Mouse (Mus musculus) liver, postnatal 0 days (tissue): Measurements from ENCODE around the gene Osbpl7. TPM values are rescaled to one million over a fixed set of nuclear protein-coding genes. Genes with fewer than 3 reads are reported as not detected.

Experiments
- ATAC-seq: fragments of 200-750 bp; cut with Nextera tagmentation; 2 replicates; pipeline ENCODE4 v1.8.0; 2017; ENCODE audit warnings: mild to moderate bottlenecking, moderate library complexity
- DNase-seq: peaks from one replicate; pipeline ENCODE4 v3.0.0-alpha.2; 2016
- H3K27ac ChIP-seq: fragments of 300-500 bp; sonication (generic); 2 replicates; pipeline ENCODE4 v1.5.1; 2014; ENCODE audit warnings: antibody characterized with exemption, moderate library complexity, mild to moderate bottlenecking, low read depth
- H3K27me3 ChIP-seq: fragments of 300-500 bp; sonication (generic); 2 replicates; pipeline ENCODE4 v1.6.1; 2014; ENCODE audit warnings: low read length, control low read depth, mixed read lengths; ENCODE audit not compliant: insufficient read depth
- H3K36me3 ChIP-seq: fragments of 300-500 bp; sonication (generic); replicated peaks from 2 replicates; pipeline ENCODE4 v1.6.1; 2014; ENCODE audit warnings: mild to moderate bottlenecking, control low read depth, low read length, moderate library complexity, mixed read lengths; ENCODE audit not compliant: insufficient read depth
- H3K4me1 ChIP-seq: fragments of 300-500 bp; sonication (generic); 2 replicates; pipeline ENCODE4 v1.6.1; 2014; ENCODE audit warnings: antibody characterized with exemption, mild to moderate bottlenecking, control low read depth; ENCODE audit not compliant: insufficient read depth
- H3K4me2 ChIP-seq: fragments of 300-500 bp; sonication (generic); 2 replicates; pipeline ENCODE4 v1.6.1; 2014; ENCODE audit warnings: low read depth, mild to moderate bottlenecking, low read length, moderate library complexity, mixed read lengths
- H3K4me3 ChIP-seq: fragments of 300-500 bp; sonication (generic); 2 replicates; pipeline ENCODE4 v1.5.1; 2014; ENCODE audit warnings: low read depth, low read length
- H3K9ac ChIP-seq: fragments of 300-500 bp; sonication (generic); replicated peaks from 2 replicates; pipeline ENCODE4 v1.6.1; 2014; ENCODE audit warnings: mild to moderate bottlenecking, moderate library complexity
- H3K9me3 ChIP-seq: fragments of 300-500 bp; sonication (generic); 2 replicates; pipeline ENCODE4 v1.6.1; 2016; ENCODE audit warnings: mild to moderate bottlenecking, control low read depth, low read length, mixed read lengths
- CTCF ChIP-seq: sonication (generic); IDR thresholded peaks from 2 replicates; pipeline ENCODE4 v1.5.1; 2016; ENCODE audit warnings: antibody characterized with exemption, low read depth
- EP300 ChIP-seq: IDR thresholded peaks from 2 replicates; pipeline ENCODE4 v1.6.1; 2016; ENCODE audit warnings: antibody characterized with exemption, low read depth, mild to moderate bottlenecking
- WGBS: fragments of 180-500 bp; shearing (Covaris S2); extraction: QIAGEN DNeasy Blood & Tissue Kit; methylation state at CpG from one replicate; pipeline ENCODE4 v1.1.7; 2014; ENCODE audit not compliant: insufficient replicate concordance; 5-methylcytosine and 5-hydroxymethylcytosine counted together
- polyA plus RNA-seq: library from polyadenylated mRNA; unstranded; fragments of >200 nt; fragmentation: Nextera tagmentation; extraction: Ambion mirVana; gene quantifications from 2 replicates; pipeline ENCODE4 v1.2.1, GENCODE M21; 2015

The Osbpl7 gene
- 1.8 and 2.4 TPM in 2 replicates for polyA plus RNA-seq

- 4% methylated on average over 18 of the region's 18 CpGs for WGBS
- Histone ChIP-seq H3K36me3 (peaks cover 34% of the 10 kb centered on the region), H3K27ac (0 out of 2 replicates have a peak within 1 kb of the TSS, but pooled peaks have one; percentile 48), H3K4me2 (peak within 1 kb of the TSS; percentile 73), H3K4me3 (peak within 1 kb of the TSS; percentile 67), H3K4me1 (peaks cover 22% of the 10 kb centered on the region), H3K9ac (peak within 1 kb of the TSS; percentile 65), H3K9me3 (no peaks in the 10 kb centered on the region), H3K27me3 (no peaks in the 10 kb centered on the region)
- TF ChIP-seq EP300 (no peak), CTCF (peak; percentile 40; the same call in 1 of the 2 replicates)
- peak; percentile 67 for DNase-seq
- ATAC-seq: peak; percentile 41
Observed at GRCm38 (mm10) chr11:97050216-97050943, at the start of gene Osbpl7. TSS of gene Osbpl7 (plus strand) at chr11:97050628.

DNA sequence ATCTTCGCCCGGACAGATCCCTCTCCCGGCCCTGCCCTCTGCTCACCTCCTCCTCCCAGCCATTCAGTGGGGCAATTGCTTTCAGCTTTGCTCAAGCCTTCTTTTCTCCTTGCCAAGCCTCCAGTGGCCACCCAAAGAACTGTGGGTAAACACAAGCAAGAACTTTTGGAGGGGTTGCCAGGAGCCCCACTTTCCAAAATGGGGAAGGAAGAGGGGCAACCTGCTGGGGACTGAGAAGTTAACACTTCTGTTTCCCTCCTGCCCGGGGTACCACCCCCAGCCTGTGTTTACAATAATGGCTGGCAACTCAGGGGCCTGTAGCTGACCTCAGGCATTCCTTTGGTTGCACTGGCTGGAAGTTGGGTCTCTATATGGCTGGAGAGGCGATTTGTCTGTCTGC lies 47.3 kb upstream of the Osbpl7 start:
- no peak for ATAC-seq
- WGBS: 29% methylated on average over 5 of the region's 5 CpGs

GRCm38 (mm10) chr11:97007093-97007794 lies 43.2 kb upstream of the Osbpl7 start:
- DNase-seq (no peak), ATAC-seq (no peak)
- H3K27me3 ChIP-seq: peaks cover 25% of the 10 kb centered on the region

More for the DNA sequence above, 47.3 kb upstream of the Osbpl7 start:
- H3K27ac ChIP-seq: no peak overlapping the region
- TF ChIP-seq EP300: no peak
- no peak for TF ChIP-seq CTCF
- no peak overlapping the region for H3K4me2 ChIP-seq
- H3K27me3 ChIP-seq: peaks cover 25% of the 10 kb centered on the region
- no peaks in the 10 kb centered on the region for H3K4me1 ChIP-seq
- H3K4me3 ChIP-seq: no peak overlapping the region
- no peak overlapping the region for H3K9ac ChIP-seq
- no peak for DNase-seq
- H3K9me3 ChIP-seq: no peaks in the 10 kb centered on the region
- H3K36me3 ChIP-seq: no peaks in the 10 kb centered on the region

GRCm38 (mm10) chr11:97009198-97009790 lies 41.1 kb upstream of the Osbpl7 start:
- Histone ChIP-seq H3K36me3 (no peaks in the 10 kb centered on the region), H3K27me3 (peaks cover 33% of the 10 kb centered on the region), H3K27ac (no peak overlapping the region), H3K4me2 (no peak overlapping the region), H3K9me3 (no peaks in the 10 kb centered on the region), H3K4me3 (no peak overlapping the region), H3K4me1 (no peaks in the 10 kb centered on the region), H3K9ac (no peak overlapping the region)
- WGBS: 32% methylated on average over 8 of the region's 8 CpGs
- DNase-seq (no peak), ATAC-seq (no peak)
- no peak for TF ChIP-seq CTCF
- no peak for TF ChIP-seq EP300

More at GRCm38 (mm10) chr11:97007093-97007794, 43.2 kb upstream of the Osbpl7 start:
- Histone ChIP-seq H3K9ac (no peak overlapping the region), H3K36me3 (no peaks in the 10 kb centered on the region), H3K4me2 (no peak overlapping the region), H3K27ac (no peak overlapping the region), H3K9me3 (no peaks in the 10 kb centered on the region), H3K4me1 (no peaks in the 10 kb centered on the region), H3K4me3 (no peak overlapping the region)
- WGBS: 44% methylated on average over 9 of the region's 9 CpGs
- TF ChIP-seq CTCF (no peak), EP300 (no peak)

GRCm38 (mm10) chr11:97013121-97013670 lies 37.2 kb upstream of the Osbpl7 start, which contains the start of gene Sp6:
TSS of gene Sp6 (plus strand) at chr11:97013394.
- 41% methylated on average over 8 of the region's 8 CpGs for WGBS
- Histone ChIP-seq H3K27ac (no peak within 1 kb of the TSS), H3K4me3 (no peak within 1 kb of the TSS), H3K9me3 (no peaks in the 10 kb centered on the region), H3K36me3 (no peaks in the 10 kb centered on the region), H3K4me1 (no peaks in the 10 kb centered on the region), H3K9ac (no peak within 1 kb of the TSS), H3K27me3 (peaks cover 58% of the 10 kb centered on the region), H3K4me2 (no peak within 1 kb of the TSS)
- DNase-seq: no peak
- TF ChIP-seq CTCF: no peak
- no peak for TF ChIP-seq EP300
- ATAC-seq: no peak
